Mouse (Mus musculus) right cerebral cortex, postnatal 36 days (tissue): ENCODE data around the gene Otp.

ENCODE experiments used
- DNase-seq, 2 experiments: peaks; one replicate each; pipeline ENCODE4 v3.0.0; 2022; ENCODE audit warnings: low spot score in 2 of 2, mixed read lengths in 1 of 2

Gene Otp

GRCm38 (mm10) chr13:94875396-94875880 lies at the start of gene Otp:
Otp (plus strand) TSS chr13:94875602.
- no peak for DNase-seq

- DNase-seq, result no peak
Measured at GRCm38 (mm10) chr13:94826389-94826788, 49.0 kb upstream of the Otp start.

- no peak for DNase-seq
Measured at GRCm38 (mm10) chr13:94826986-94827385, 48.4 kb upstream of the Otp start.

GRCm38 (mm10) chr13:94827847-94828246 lies 47.6 kb upstream of the Otp start:
- no peak for DNase-seq

GRCm38 (mm10) chr13:94838047-94838720 lies 37.2 kb upstream of the Otp start:
- DNase-seq, result no peak

- DNase-seq, result no peak
Measured at GRCm38 (mm10) chr13:94838756-94839337, 36.6 kb upstream of the Otp start.

GRCm38 (mm10) chr13:94843236-94843635 lies 32.2 kb upstream of the Otp start:
- DNase-seq, result no peak

- no peak for DNase-seq
Measured at GRCm38 (mm10) chr13:94847870-94848269, 27.5 kb upstream of the Otp start.

- DNase-seq, result no peak
Measured at GRCm38 (mm10) chr13:94849351-94849750, 26.1 kb upstream of the Otp start.

- DNase-seq, result no peak
Measured at GRCm38 (mm10) chr13:94858016-94858575, 17.3 kb upstream of the Otp start.

- DNase-seq, result no peak
Measured at GRCm38 (mm10) chr13:94859256-94859655, 16.1 kb upstream of the Otp start.

GRCm38 (mm10) chr13:94862491-94863230 lies 12.7 kb upstream of the Otp start:
- no peak for DNase-seq

- no peak for DNase-seq
Measured at GRCm38 (mm10) chr13:94866906-94867305, 8.5 kb upstream of the Otp start.

GRCm38 (mm10) chr13:94867772-94868171 lies 7.6 kb upstream of the Otp start:
- DNase-seq, result no peak

GRCm38 (mm10) chr13:94868478-94868950 lies 6.9 kb upstream of the Otp start:
- no peak for DNase-seq

GRCm38 (mm10) chr13:94869541-94869940 lies 5.9 kb upstream of the Otp start:
- DNase-seq, result no peak

GRCm38 (mm10) chr13:94870071-94870460 lies 5.3 kb upstream of the Otp start:
- no peak for DNase-seq

GRCm38 (mm10) chr13:94870461-94871186 lies 4.8 kb upstream of the Otp start:
- no peak for DNase-seq

- no peak for DNase-seq
Measured at GRCm38 (mm10) chr13:94871806-94872320, 3.5 kb upstream of the Otp start.

- DNase-seq, result no peak
Measured at GRCm38 (mm10) chr13:94872439-94872838, 3.0 kb upstream of the Otp start.
